Mouse (Mus musculus) small intestine, adult 2 months (tissue): ENCODE measurements around the gene Fxyd7.

Experiments used
- CTCF ChIP-seq: fragments of 200-500 bp; IDR thresholded peaks from 2 replicates; pipeline ENCODE4 v1.5.1; 2012; ENCODE audit warnings: low read depth, mild to moderate bottlenecking, control low read depth, inconsistent platforms, low read length, moderate library complexity, mixed read lengths; ENCODE audit not compliant: insufficient replicate concordance, insufficient read length; ENCODE audit errors: extremely low read depth
- POLR2A ChIP-seq: fragments of 200-500 bp; IDR thresholded peaks from 2 replicates; pipeline ENCODE4 v1.6.1; 2012; ENCODE audit warnings: low read depth, mild to moderate bottlenecking, control low read depth, inconsistent platforms, low read length, moderate library complexity

DNA sequence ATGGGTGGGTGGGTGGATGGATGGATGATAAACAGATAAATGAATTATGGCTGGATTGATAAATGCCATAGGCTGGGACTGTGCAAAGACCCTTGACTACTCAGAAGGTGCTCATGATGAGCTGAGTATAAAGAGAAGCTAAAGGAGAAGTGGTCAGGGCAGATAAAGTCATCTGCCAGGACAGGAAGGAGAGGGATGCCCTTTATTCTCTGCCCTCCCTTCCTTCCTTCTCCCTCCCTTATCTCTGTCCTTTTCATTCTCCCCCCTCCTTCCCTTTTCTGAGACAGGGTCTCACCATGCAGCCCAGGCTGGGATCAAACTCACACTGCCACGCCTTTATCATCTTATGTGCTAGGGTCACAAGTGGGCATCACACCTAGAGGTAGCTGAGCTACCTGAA, 43.5 kb downstream of the Fxyd7 start:
- TF ChIP-seq CTCF (no peak), POLR2A (no peak)
